Mouse (Mus musculus): ENCODE measurements around the gene Dnal4.
"Not testable (repeated sequence)": the region's sequence is repeated elsewhere in the genome, so short reads cannot be mapped to it uniquely, and the experiment has no call there.

The Dnal4 gene

DNA sequence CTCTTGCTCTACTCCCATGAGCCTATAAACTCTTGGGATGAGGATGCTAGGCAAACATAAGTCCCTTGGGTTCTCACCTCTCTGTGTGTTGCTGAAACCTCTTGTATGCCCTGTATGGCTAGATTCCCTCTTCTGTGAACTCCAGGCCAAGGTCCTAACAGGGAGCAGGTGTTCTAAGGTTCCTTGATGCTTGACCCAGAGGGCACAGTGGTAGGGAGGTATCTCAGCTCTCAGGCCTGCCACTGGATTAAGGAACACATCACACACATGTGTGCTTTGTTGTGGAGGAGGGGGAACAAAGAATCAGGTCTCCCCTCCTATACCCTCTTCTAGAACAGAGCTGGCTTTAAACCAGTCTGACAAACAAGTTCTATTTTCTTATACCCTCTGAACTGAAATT is at the start of gene Dnal4:
Gene Dnal4 (minus strand): TSS at position 101 of the 400 bp plus-strand sequence.
- in situ Hi-C loops (cut with MboI): no loop called here

DNA sequence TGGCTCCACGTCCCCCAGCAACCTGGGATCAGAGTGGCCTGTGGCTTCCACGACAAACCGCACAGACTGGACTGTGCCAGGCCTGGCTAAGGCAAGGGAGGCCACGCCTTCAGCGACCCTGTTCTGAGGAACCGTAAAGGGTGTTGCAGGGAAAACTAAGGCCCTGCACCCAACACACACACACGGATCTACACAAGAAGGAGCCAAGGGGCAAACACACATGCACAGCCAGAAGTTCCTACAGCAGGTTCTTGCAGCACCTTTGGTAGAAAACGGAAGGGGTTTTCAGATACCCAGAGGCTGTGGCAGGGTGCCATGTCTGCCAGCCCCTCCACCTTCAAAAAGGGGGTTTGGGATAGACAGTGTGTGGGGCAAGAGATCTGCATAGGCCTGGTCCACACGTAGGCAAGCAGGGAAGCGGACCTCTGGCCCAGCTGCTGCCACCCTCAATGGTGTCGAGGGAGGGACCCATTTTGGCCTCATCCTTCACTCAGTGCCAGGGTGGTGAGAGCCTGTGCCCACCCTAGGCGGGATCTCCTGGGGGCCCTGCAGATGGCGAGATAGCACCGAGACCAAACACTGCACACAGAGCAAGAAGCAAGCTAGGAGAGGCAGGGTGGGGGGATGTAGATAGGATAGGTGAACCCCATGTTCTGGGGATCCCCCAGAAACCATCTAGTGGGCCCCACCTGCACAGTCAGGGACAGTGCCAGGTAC is 49.6 kb upstream of the Dnal4 start:
- in situ Hi-C loops (cut with MboI): no loop called here

GRCm38 (mm10) chr15:79826221-79826935 is 48.7 kb upstream of the Dnal4 start:
- in situ Hi-C loops (cut with MboI): no loop called here

DNA sequence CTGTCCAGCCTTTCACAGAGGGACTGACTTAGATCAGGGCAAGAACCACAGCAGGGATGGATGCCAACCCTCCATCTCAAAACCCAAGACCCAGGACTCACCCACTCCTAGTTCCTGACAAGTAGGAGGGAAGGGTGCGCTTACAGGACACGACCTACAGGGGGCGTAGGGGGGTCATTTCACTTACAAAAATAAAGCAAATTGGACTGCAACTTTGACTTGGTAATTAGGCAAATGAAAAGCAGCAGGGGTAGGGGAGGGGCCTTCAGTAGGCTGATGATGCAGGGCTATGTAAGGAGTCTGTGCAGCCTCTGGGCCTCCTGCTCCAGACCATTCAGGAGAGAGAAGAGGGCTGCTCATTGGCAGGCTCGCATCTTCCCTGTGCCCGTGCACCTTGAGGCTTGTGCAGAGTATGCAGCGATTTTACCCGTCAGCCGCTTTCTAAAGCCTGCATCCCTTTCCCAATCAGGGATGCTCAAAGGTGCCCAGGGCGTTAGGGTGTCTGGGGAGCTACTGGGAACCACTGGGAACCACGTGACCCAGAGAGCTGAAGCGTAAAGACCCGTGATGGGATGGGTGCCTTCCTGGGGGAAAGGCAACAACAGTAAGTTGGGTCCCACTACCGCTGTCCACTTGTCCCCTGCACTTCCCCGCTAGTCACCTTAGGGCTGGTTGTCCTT is 47.6 kb upstream of the Dnal4 start:
- in situ Hi-C loops (cut with MboI): no loop called here

DNA sequence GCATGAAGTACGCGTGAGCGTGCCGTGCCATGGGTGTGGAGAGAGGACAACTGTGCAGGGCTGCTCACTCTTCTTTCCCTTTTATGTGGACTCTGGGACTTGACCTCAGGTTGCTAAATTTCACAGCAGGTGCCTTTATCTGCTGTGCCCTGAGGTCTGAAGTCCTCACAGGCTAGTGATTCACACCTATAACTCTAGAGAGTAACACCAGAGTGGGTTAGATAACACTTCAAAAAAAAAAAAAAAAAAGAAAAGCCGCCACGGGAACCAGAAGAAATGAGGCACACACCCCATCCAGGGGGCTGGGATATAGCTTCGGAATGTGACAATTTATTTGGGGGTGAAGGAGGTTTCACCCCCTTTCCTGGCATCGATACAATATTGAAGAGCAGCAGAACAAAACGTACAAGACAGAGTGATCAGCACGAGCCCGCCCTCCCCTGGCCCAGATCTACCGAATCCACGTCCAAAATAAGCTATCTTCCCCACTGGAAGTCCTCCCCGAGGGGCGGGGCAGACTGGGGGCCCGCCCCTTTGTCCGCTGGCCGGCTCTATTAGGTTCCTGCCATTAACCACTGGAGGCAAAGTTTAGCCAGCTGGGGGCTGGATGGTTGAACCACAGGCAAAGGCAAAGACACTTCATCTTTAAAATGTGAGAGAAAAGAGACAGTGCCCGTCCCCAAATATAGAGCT is 46.1 kb upstream of the Dnal4 start:
- in situ Hi-C loops (cut with MboI): no loop called here

GRCm38 (mm10) chr15:79822265-79823199 is 44.9 kb upstream of the Dnal4 start:
- in situ Hi-C loops (cut with MboI): no loop called here

DNA sequence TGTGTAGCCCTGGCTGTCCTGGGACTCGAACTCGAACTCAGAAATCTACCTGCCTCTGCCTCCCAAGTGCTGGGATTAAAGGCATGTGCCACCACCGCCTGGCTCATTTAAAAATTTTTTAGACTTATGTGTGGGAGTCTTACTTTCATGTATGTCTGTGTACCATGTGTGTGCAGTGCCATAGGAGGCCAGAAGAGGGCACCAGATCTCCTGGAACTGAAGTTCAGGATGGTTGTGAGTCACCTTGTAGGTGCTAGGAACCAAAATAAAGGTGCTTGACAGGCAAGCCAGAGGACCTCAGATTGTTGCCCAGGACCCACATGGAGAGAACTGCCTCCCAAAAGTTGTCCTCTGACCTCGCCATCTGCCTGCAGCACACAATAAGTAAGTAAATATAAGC is 40.7 kb upstream of the Dnal4 start:
- in situ Hi-C loops (cut with MboI): no loop called here

DNA sequence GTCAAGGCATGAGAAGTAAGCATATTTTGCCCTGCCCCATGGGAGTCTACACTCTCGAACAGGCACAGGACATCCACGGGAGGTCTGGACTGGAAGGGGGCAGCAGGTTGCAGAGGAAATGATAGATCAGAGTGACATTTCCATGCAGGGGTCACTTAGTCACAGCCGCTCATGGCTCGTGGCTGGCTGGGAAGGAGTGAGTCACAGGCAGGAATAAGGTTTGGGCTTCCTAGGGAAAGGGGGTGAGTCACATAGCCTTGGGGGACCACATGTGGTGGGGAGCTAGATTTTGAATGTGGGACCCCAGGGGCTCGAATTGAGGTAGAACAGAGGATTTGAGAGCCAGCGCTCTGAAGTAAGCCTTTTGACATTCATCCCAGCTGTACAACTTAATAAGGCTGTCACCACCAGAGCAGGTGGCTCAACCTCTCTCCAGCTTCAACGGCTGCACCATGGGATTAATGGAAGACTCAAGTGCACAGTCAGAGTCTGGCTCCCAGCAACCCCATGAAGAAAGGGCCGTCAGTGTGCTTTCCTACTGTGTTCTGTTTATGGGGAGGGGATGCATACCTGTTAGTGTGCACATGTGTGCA is 36.1 kb upstream of the Dnal4 start:
- in situ Hi-C loops (cut with MboI): no loop called here

GRCm38 (mm10) chr15:79812840-79813239 is 35.2 kb upstream of the Dnal4 start:
- in situ Hi-C loops (cut with MboI): not testable (repeated sequence)

DNA sequence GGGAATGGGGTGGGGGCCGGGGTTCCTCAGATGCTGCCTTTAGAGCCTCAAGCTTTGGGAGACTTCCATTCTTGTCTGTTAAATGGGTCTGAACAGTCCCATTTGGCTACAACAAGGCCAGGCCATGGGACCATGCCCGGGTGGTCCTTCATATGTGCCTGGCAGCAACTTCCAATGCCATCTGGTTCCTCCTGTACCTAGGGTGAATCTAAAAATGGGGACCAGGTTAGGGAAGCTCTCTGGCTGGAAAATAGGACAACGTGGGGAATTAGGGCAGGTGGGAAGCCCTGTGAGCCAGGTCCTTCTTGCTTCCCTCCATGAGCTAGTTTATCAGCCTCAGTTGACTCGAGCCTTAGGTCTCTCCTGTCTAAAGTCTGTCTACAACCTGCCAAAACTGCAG is 33.3 kb upstream of the Dnal4 start:
- in situ Hi-C loops (cut with MboI): no loop called here

DNA sequence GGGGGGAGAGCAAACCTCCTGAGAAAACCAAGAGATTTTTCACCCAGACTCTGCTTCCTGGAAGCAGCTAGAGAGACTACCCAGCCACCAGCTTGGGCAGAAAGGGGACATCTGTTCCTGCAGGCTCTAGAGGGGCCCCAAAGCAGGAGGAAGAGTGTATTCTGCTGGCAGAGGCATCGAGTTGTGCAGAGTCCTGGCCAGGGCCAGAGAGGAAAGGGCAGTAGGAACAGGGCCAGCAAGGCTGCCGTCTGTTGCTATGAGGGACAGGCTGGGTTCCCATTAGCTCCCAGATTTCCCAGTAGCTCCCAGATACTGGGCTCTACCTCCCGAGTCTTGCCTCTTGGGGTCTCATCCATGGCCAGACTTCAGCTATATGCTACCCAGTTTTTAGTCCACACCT is 32.4 kb upstream of the Dnal4 start:
- in situ Hi-C loops (cut with MboI): no loop called here

DNA sequence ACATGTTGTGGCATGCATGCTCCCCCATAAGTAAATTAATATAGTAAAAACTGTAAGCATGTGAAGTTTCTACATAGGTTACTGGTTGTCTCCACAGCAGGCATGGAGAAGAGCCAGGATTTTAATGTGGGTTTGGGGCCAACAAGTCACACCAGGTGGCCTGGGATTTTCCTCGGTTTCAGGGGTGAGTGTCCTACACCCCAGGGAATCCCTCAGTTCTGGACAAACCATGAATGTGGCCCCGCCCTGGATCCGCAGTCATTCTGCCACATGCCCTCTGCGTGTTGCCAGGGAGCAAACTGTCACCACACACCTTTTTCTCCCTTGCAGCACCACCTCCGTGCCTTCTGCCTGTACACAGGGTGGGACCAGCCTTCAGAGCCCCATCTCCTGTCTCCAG is 31.0 kb upstream of the Dnal4 start:
- in situ Hi-C loops (cut with MboI): no loop called here

GRCm38 (mm10) chr15:79808114-79808513 is 30.5 kb upstream of the Dnal4 start:
- in situ Hi-C loops (cut with MboI): no loop called here

GRCm38 (mm10) chr15:79807050-79807449 is 29.4 kb upstream of the Dnal4 start:
- in situ Hi-C loops (cut with MboI): no loop called here

DNA sequence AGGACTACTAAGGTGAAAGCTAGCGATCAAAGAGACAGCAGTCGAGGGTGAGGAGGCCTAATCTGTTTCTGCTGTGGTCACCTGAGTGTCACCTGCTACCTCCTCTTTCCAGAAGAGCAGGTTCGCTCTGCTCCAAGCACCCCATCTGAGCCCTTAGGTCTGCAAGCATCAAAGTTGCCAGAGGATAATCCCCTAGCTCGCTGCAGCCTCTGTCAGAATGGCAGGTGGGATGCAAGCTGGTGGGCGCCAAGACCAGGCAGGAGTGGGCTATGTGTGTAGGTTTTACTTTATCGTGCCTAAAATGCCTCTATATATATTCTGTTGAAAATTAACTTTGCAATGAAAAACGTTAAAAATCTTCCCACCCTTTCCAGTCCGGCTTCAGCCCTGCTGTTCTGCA is 27.6 kb upstream of the Dnal4 start:
- in situ Hi-C loops (cut with MboI): no loop called here

DNA sequence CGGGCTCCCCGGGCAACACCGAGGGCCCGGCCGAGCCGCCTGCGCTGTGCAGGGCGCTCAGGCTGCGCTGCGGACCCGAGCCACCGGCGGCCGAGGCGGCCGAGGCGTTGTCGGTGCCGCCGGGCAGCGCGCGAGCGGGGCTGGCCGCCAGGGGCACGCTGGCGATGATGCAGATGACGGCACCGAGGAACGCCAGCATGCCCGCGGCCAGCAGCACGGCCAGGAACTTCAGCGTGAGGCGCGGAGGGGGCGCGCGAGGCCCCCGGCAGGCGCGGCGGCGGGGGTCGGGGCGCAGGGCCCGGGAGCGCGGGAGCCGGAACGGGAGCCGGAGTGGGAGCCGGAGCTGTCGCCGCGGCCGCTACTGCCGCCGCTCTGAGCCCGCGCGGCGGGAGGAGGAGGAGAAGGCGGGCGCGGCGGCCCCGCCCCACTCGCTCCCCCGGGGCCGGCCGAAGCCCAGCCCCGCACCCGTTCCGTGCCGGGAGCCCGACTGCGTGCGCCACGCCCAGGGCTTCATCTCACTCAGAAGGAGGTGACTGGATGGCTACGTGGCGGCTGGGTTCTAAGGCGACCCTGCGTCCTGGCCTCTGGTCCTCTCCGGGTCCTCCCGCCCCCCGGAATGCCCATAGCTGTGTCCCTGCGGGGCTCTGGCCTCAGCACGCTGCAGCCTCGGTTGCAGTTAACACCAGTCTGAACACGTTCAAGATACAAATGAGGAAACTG is 26.9 kb upstream of the Dnal4 start, which contains the start of gene Nptxr:
Gene Nptxr (minus strand): TSS at position 415 of the 720 bp plus-strand sequence.
- in situ Hi-C loops (cut with MboI): no loop called here

- in situ Hi-C loops (cut with MboI): no loop called here
Measured at GRCm38 (mm10) chr15:79803533-79804351, 26.1 kb upstream of the Dnal4 start.

DNA sequence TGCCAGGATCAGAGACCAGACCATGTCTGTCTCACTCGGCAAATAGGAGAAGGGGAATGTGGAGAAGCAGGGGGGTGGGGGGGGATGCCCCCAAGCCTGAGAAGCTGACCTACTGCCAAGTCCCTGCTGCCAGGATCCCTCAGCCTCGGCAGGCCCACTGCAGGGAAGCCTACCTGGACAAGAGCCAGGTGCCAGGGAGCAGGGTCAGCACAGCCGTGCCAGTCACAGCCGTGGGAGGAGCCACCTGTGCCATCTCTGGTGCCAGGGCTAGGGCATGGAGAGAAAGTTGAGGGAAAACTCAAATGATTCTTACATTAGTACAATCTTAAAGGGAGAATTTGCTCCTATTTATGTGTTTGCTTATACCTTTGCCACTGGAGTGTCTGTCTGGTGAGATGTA is 24.7 kb upstream of the Dnal4 start:
- in situ Hi-C loops (cut with MboI): no loop called here

DNA sequence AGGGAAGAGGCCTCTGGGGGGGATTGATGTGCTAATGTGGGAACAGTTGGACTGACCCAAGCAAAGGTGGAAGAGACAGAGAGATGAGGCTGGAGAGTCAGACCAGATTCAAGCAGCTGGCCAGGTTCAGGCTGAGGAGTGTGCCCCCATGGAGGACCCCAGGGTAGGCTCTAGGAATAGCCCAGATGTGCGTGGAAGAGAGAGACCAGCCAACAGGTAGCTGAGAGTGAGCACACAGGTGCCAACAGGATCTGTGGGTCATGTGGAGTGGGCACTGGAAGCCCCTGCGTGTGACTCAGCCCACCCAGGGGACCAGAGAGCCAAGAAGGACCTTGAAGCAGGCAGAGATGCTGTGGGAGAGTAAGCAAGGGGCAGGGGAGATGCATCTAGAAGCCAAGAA is 24.0 kb upstream of the Dnal4 start:
- in situ Hi-C loops (cut with MboI): no loop called here

Data from mature B cell (primary cell).